Mouse (Mus musculus) left cerebral cortex, postnatal 10 days (tissue): ENCODE results near the gene Rufy4. TPM values are rescaled to one million over a fixed set of nuclear protein-coding genes. Genes with fewer than 3 reads are reported as not detected.

Experiments
- DNase-seq, 2 experiments: peaks; one replicate each; pipeline ENCODE4 v3.0.0; 2021 to 2022; ENCODE audit warnings: low spot score in 2 of 2, mixed read lengths in 1 of 2; ENCODE audit errors: extremely low spot score in 1 of 2
- intact Hi-C: fragments of 180-260 bp; cut with DNase I; formaldehyde crosslinking; loops from one replicate; pipeline ENCODE4 v1.15.1; 2025
- total RNA-seq, 2 experiments: library from RNA; stranded (reverse); gene quantifications; 2 replicates each; pipeline ENCODE4 v1.2.3; 2021

Gene Rufy4
- total RNA-seq, 2 experiments from 2014 or later = 0.15 TPM; not detected in 1

DNA sequence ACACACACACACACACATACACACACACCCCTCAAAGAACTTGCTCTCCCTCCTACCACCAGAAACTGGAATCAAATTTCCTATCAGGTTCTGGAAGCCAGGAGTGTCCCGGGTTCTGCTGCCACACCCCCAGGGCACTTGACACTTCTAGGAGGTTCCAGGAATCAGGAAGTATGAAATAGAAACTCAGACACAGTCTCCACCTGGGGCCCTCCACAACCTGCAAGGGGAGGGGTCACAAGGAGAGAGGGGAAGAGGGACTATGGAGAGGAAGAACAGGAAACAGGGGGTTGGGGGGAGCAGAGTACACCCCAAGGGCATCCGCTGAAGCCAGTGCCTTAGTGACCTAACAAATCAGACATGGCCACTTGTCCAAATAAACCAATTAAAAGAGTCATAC is 56.1 kb downstream of the Rufy4 start:
- no peak for DNase-seq
- intact Hi-C loops = no loop called here

DNA sequence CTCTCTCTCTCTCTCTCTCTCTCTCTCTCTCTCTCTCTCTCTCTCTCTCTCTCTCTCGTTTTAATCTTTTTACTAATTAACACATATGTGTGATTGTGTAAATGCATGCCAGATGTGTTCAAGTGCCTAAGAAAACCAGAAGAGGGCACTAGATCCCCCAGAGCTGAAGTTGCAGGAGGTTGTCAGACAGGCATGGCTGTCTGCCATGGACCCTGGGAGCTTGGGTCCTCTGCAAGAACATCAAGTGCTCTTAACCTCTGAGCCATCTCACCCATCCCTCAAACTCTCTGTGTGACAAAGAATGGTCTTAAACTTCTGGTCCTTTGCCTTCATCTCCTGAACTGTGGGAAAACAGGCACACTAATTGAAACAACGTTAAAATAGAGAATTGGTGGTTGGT is 57.7 kb downstream of the Rufy4 start:
- intact Hi-C loops = no loop called here
- DNase-seq = no peak

DNA sequence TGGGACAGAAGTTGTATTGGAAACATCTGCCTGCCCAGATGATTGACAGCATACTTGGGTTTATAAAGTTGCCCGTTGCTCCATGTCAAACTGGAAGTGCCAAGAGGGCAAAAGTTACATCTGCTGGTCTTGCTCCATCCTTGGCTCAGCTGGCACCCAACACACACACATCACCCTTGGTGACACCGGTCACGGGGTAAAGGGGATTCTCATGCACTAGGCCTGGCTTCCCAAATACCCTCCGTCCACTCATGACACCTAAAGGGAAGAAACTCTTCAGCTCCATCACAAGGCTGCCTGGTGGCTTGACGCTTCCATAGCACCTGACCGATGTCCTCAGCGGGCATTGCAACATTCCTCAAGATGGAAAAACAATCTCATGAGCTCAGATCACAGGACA is 65.1 kb downstream of the Rufy4 start:
- DNase-seq = no peak
- intact Hi-C loops = no loop called here

DNA sequence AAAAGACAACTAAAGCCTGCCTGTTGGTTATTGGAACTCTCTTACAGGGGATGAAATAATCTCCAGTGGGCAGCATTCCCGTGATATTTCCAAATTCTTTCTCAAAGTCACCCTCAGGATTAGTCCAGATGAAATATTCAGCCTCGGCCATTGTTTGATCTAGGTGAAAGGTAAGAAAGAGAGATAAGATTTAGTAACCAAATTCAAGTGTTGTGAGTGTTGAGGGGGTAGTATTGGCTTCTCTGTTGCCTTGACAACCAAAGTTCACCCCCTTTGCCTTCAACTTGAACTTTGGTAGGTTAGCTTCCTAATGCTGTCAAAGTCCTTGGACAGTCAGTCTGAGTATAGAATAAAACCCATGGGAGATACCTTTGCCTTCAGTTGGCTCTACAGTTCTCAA is 67.4 kb downstream of the Rufy4 start:
- intact Hi-C loops = no loop called here
- no peak for DNase-seq

DNA sequence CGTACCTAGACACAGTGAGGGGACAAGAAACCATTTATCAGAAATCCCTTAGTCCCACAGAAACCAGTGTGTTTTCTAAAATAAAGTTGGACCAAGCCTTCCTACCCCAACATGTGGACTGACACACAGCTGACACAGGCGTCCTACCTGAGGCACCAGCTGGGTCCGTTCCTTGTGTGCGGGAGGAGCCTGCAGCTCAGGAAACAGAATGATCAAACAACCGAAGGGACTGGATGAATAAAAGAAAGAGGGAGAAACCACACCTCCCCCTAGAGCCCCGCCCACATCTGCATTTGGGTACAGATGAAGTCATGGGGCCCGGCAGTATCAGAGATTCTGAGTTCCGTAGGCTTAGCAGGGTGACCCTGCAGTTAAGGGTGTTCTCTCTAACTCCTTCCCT is 69.1 kb downstream of the Rufy4 start, which contains the start of gene Cxcr1:
Gene Cxcr1 (minus strand): TSS at position 187 of the 400 bp plus-strand sequence.
- no peak for DNase-seq
- intact Hi-C loops = no loop called here

DNA sequence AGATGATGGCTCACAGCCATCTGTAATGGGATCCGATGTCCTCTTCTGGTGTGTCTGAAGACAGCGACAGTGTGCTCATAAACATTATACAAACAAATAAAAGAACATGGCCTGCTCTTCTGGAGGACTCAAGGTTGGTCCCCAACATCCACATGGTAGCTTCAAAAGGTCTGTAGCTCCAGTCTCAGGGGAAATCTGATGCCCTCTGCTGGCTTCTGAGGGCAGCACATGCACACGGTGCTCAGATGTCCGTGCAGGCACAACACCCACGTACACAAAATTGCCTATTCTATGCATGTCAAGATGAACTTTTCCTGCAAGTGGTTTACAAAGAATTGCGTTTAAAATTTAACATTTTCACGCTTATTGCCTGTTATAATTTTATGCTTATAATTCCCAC is 70.6 kb downstream of the Rufy4 start:
- intact Hi-C loops = loop anchor here (5.0 kb wide), 1 partner anchor 294 kb away; no protein-coding TSS in a partner anchor
- DNase-seq = no peak

DNA sequence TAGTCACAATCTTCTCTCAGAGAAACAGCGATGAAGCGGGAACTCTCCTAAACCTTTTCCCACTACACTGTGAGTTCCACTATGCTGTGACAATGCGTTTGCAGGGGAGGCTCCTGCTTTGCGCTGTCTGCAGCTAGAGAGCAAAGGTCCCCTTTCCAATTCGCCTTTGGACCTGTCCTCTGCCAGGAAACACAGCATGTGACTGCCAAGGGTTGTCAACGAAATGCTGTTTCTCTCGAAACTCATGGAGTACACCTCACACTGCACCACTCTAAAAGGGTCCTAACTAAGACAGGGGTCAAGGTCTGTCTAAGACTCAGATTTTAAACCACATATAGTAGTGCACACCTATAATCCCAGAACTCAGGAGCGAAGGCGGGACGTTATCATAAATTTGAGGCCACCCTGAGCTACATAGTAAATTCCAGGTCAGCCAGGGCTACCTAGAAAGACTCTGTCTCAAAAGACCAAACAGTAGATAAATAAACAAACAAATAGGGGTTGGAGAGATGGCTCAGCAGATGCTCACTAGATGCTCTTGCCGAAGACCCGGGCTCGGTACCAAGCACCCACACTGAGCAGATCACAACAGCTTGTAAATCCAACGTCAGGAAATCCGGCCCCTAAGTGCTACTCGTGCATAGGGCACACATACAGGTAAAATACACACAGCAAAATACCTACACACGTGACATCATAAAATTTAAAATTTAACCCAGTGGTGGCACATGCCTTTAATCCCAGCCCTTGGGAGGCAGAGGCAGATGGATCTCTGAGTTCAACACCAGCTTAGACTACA is 71.5 kb downstream of the Rufy4 start:
- intact Hi-C loops = loop anchor here (5.0 kb wide), 1 partner anchor 295 kb away; no protein-coding TSS in a partner anchor
- DNase-seq = no peak

Other genes with a start within 250 kb of the Rufy4 start
- gene Tns1, start 1.1 kb upstream of the Rufy4 start, total RNA-seq = 10 to 100 TPM; 29.3 to 29.8 TPM
- not detected for gene Cxcr2, start 28.4 kb downstream of the Rufy4 start, total RNA-seq
- not detected for gene Cxcr1, start 69.1 kb downstream of the Rufy4 start, total RNA-seq
- 100 to 1,000 TPM; 316 to 324 TPM for gene Arpc2, start 110.5 kb downstream of the Rufy4 start, total RNA-seq
- not detected for gene Gpbar1, start 153.0 kb downstream of the Rufy4 start, total RNA-seq
- gene Aamp, start 159.2 kb downstream of the Rufy4 start, total RNA-seq = 100 to 1,000 TPM; 131 to 139 TPM
- gene Pnkd, start 159.4 kb downstream of the Rufy4 start, total RNA-seq = 100 to 1,000 TPM; 109 to 124 TPM
- gene Tmbim1, start 180.1 kb downstream of the Rufy4 start, total RNA-seq = 10 to 100 TPM; 10.4 to 11.2 TPM
- under 1 TPM; 0.41 to 0.45 TPM for gene Catip, start 236.6 kb downstream of the Rufy4 start, total RNA-seq
- gene Slc11a1, start 249.7 kb downstream of the Rufy4 start, total RNA-seq = 1 to 10 TPM; 1.9 to 2.7 TPM